Mouse (Mus musculus): ENCODE results near the gene Ubc.

GRCm38 (mm10) chr5:125411972-125412530 lies 22.0 kb upstream of the Ubc start:
- TF ChIP-seq CTCF (IDR thresholded peaks at IDR 0.05; ENCODE audit: low read depth) (peak; percentile 87), EP300 (IDR thresholded peaks at IDR 0.05; ENCODE audit: low read depth) (no peak)
